Mouse (Mus musculus) heart, postnatal 0 days (tissue): Measurements from ENCODE around the gene Camk1g. TPM values are rescaled to one million over a fixed set of nuclear protein-coding genes. Genes with fewer than 3 reads are reported as not detected.

Source experiments
- ATAC-seq: fragments of 200-750 bp; cut with Nextera tagmentation; 2 replicates; pipeline ENCODE4 v1.8.0; 2017; ENCODE audit warnings: low read depth, moderate number of reproducible peaks, moderate library complexity; ENCODE audit not compliant: insufficient read depth
- DNase-seq: peaks from one replicate; pipeline ENCODE4 v3.0.0-alpha.2; 2016; ENCODE audit warnings: low spot score
- H3K27ac ChIP-seq: fragments of 300-500 bp; sonication (generic); 2 replicates; pipeline ENCODE4 v1.5.1; 2014; ENCODE audit warnings: low read depth, mild to moderate bottlenecking
- H3K27me3 ChIP-seq: fragments of 300-500 bp; sonication (generic); 2 replicates; pipeline ENCODE4 v1.6.1; 2014; ENCODE audit warnings: low read length, mixed read lengths; ENCODE audit not compliant: control insufficient read depth, insufficient read depth
- H3K36me3 ChIP-seq: fragments of 300-500 bp; sonication (generic); replicated peaks from 2 replicates; pipeline ENCODE4 v1.6.1; 2014; ENCODE audit warnings: low read length, mixed read lengths; ENCODE audit not compliant: control insufficient read depth, insufficient read depth
- H3K4me1 ChIP-seq: fragments of 300-500 bp; sonication (generic); 2 replicates; pipeline ENCODE4 v1.6.1; 2014; ENCODE audit warnings: antibody characterized with exemption; ENCODE audit not compliant: control insufficient read depth, insufficient read depth
- H3K4me2 ChIP-seq: fragments of 300-500 bp; sonication (generic); 2 replicates; pipeline ENCODE4 v1.6.1; 2014; ENCODE audit warnings: low read depth, mild to moderate bottlenecking, low read length, moderate library complexity
- H3K4me3 ChIP-seq: fragments of 300-500 bp; sonication (generic); 2 replicates; pipeline ENCODE4 v1.5.1; 2014; ENCODE audit warnings: low read depth, low read length
- H3K9ac ChIP-seq: fragments of 300-500 bp; sonication (generic); replicated peaks from 2 replicates; pipeline ENCODE4 v1.6.1; 2014; ENCODE audit warnings: low read depth, low read length, mixed read lengths
- H3K9me3 ChIP-seq: fragments of 300-500 bp; sonication (generic); replicated peaks from 2 replicates; pipeline ENCODE4 v1.6.1; 2016; ENCODE audit warnings: low read length; ENCODE audit not compliant: control insufficient read depth
- CTCF ChIP-seq: IDR thresholded peaks from 2 replicates; pipeline ENCODE4 v1.5.1; 2016; ENCODE audit warnings: antibody characterized with exemption, control low read depth, low read depth
- EP300 ChIP-seq: IDR thresholded peaks from 2 replicates; pipeline ENCODE4 v1.6.1; 2016; ENCODE audit warnings: antibody characterized with exemption, low read depth
- WGBS: fragments of 180-500 bp; shearing (Covaris S2); extraction: QIAGEN DNeasy Blood & Tissue Kit; methylation state at CpG from one replicate; pipeline ENCODE4 v1.1.7; 2014; 5-methylcytosine and 5-hydroxymethylcytosine counted together
- polyA plus RNA-seq: library from polyadenylated mRNA; unstranded; fragments of >200 nt; fragmentation: Nextera tagmentation; extraction: Ambion mirVana; gene quantifications from 2 replicates; pipeline ENCODE4 v1.2.1, GENCODE M21; 2015
- total RNA-seq: library from RNA; depleted of rRNA; stranded (reverse); fragments of >200 nt; gene quantifications from 2 replicates; pipeline ENCODE4 v1.2.3, GENCODE M21; 2014; ENCODE audit warnings: low replicate concordance

Gene Camk1g
- total and polyA plus RNA-seq, 2 experiments from 2014 or later = 9.7 to 14.3 TPM

DNA sequence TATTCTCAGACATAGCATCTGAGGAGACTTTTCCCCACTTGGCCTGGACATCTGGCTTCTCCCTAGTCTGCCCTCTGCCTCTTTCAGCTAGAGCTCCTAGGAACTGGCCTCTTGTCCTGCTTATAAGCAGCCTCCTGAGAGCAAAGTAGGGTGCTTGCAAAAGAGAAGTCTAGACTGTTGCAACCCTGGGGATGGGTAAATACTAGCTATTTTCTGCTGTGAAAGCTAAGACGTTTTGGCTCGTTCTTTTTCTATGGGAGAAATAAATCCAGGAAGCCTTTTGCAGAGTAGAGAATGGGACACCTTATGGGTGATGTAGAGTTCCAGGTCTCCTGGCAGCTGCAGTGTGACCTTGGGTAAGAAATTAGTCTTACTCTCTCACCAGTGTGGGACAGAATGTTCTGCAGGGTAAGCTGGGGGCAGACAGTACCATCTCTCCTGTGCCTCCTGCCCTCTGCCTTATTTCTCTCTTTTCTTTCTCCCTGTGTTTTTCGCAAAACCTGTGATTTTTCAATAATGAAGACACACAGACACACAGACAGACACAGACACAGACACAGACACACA lies 59.5 kb downstream of the Camk1g start:
- Histone ChIP-seq H3K36me3 (no peaks in the 10 kb centered on the region), H3K27me3 (no peaks in the 10 kb centered on the region), H3K27ac (no peak overlapping the region), H3K9me3 (no peaks in the 10 kb centered on the region), H3K9ac (no peak overlapping the region), H3K4me3 (no peak overlapping the region), H3K4me1 (peaks cover 40% of the 10 kb centered on the region), H3K4me2 (no peak overlapping the region)
- no peak for ATAC-seq
- no peak for DNase-seq
- TF ChIP-seq CTCF = no peak
- TF ChIP-seq EP300 = no peak
- WGBS = 86% methylated on average over 3 of the region's 3 CpGs

GRCm38 (mm10) chr1:193309785-193310518 lies 60.1 kb downstream of the Camk1g start:
- H3K27ac ChIP-seq = no peak overlapping the region
- no peak for TF ChIP-seq EP300
- TF ChIP-seq CTCF = no peak
- H3K4me3 ChIP-seq = no peak overlapping the region
- peaks cover 34% of the 10 kb centered on the region for H3K4me1 ChIP-seq
- DNase-seq (no peak), ATAC-seq (no peak)
- no peaks in the 10 kb centered on the region for H3K36me3 ChIP-seq
- no peak overlapping the region for H3K4me2 ChIP-seq
- no peaks in the 10 kb centered on the region for H3K27me3 ChIP-seq
- WGBS = 15% methylated on average over 1 of the region's 1 CpGs
- no peak overlapping the region for H3K9ac ChIP-seq
- no peaks in the 10 kb centered on the region for H3K9me3 ChIP-seq

DNA sequence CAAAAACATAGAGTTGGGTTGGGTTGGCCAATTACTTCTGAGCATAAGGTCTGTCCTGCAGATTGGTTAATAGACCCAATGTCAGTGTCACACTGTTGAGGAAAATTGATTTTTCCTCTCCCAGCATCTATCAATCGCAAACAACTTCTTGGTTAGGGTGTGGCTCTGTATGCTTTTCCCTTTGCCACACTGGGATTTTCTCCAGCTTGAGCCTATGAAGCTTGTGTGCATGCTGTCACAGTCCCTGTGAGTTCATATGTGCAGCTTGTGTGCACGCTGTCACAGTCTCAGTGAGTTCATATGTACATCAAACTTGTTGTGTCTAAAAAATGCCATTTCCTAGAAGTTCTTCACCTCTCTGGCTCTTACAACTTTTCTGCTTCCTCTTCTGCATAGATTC lies 63.3 kb downstream of the Camk1g start:
- 83% methylated on average over 2 of the region's 2 CpGs for WGBS
- peaks cover 18% of the 10 kb centered on the region for H3K4me1 ChIP-seq
- H3K27me3 ChIP-seq = no peaks in the 10 kb centered on the region
- DNase-seq = no peak
- H3K4me3 ChIP-seq = no peak overlapping the region
- no peak for TF ChIP-seq CTCF
- TF ChIP-seq EP300 = no peak
- no peaks in the 10 kb centered on the region for H3K36me3 ChIP-seq
- H3K9ac ChIP-seq = no peak overlapping the region
- H3K4me2 ChIP-seq = no peak overlapping the region
- ATAC-seq = no peak
- no peaks in the 10 kb centered on the region for H3K9me3 ChIP-seq
- H3K27ac ChIP-seq = no peak overlapping the region

- Histone ChIP-seq H3K4me2 (no peak overlapping the region), H3K4me1 (0 out of 2 replicates have a peak, but pooled peaks cover 6% of the 10 kb centered on the region), H3K27me3 (no peaks in the 10 kb centered on the region), H3K4me3 (no peak overlapping the region), H3K36me3 (no peaks in the 10 kb centered on the region), H3K9ac (no peak overlapping the region), H3K9me3 (no peaks in the 10 kb centered on the region), H3K27ac (no peak overlapping the region)
- WGBS = 63% methylated on average over 7 of the region's 7 CpGs
- DNase-seq = no peak
- TF ChIP-seq EP300 = no peak
- no peak for TF ChIP-seq CTCF
- ATAC-seq = no peak
Observed at GRCm38 (mm10) chr1:193305386-193305785, 64.7 kb downstream of the Camk1g start.

DNA sequence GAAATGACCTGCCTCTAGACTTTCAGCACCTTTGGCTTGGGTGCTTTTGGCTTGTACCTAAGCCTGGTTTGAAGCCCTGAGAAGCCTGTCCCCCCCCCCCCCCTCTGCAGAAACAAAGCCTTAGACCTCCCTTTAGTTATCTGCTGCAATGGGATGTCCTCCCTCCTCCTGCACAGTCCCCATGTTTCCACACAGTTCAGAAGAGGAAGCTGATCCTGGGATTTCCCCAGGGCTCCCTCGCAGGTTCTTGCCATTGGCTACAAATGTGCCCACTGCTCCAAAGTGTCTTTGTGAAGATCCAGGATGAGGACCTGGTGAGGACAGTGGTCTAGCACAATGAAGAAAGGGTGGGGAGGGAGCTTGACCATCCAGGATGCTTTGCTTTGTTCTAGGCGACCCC lies 67.0 kb downstream of the Camk1g start:
- H3K4me1 ChIP-seq = no peaks in the 10 kb centered on the region
- H3K4me2 ChIP-seq = no peak overlapping the region
- TF ChIP-seq EP300 = no peak
- TF ChIP-seq CTCF = no peak
- H3K4me3 ChIP-seq = no peak overlapping the region
- ATAC-seq (no peak), DNase-seq (no peak)
- no peak overlapping the region for H3K9ac ChIP-seq
- no peaks in the 10 kb centered on the region for H3K9me3 ChIP-seq
- H3K36me3 ChIP-seq = no peaks in the 10 kb centered on the region
- WGBS = 48% methylated on average over 2 of the region's 2 CpGs
- H3K27ac ChIP-seq = no peak overlapping the region
- H3K27me3 ChIP-seq = no peaks in the 10 kb centered on the region

- Histone ChIP-seq H3K9me3 (no peaks in the 10 kb centered on the region), H3K9ac (no peak overlapping the region), H3K4me2 (no peak overlapping the region), H3K4me1 (no peaks in the 10 kb centered on the region), H3K4me3 (no peak overlapping the region), H3K36me3 (no peaks in the 10 kb centered on the region), H3K27ac (no peak overlapping the region), H3K27me3 (no peaks in the 10 kb centered on the region)
- DNase-seq (no peak), ATAC-seq (0 out of 2 replicates have a peak, but pooled peaks have one; percentile 8)
- WGBS = 57% methylated on average over 8 of the region's 8 CpGs
- TF ChIP-seq EP300 (no peak), CTCF (no peak)
Observed at GRCm38 (mm10) chr1:193302093-193302405, 68.0 kb downstream of the Camk1g start.
